Mouse (Mus musculus) limb, embryonic 13.5 days (tissue): ENCODE measurements around the gene Piwil4. TPM values are rescaled to one million over a fixed set of nuclear protein-coding genes. Genes with fewer than 3 reads are reported as not detected.
A peak's percentile ranks its signal among the peaks of the same experiment; 100 is the strongest.
"Not testable (repeated sequence)": the region's sequence is repeated elsewhere in the genome, so short reads cannot be mapped to it uniquely, and the experiment has no call there.

Experiments
- ATAC-seq: fragments of 200-750 bp; cut with Nextera tagmentation; 2 replicates; pipeline ENCODE4 v1.8.0; 2017; ENCODE audit warnings: low read depth, moderate number of reproducible peaks, moderate TSS enrichment; ENCODE audit not compliant: low FRiP score
- H3K27ac ChIP-seq: fragments of 300-500 bp; sonication (generic); 2 replicates; pipeline ENCODE4 v1.5.1; 2015; ENCODE audit warnings: inconsistent platforms, mild to moderate bottlenecking, moderate library complexity
- H3K27me3 ChIP-seq: fragments of 300-500 bp; sonication (generic); 2 replicates; pipeline ENCODE4 v1.6.1; 2015; ENCODE audit warnings: mild to moderate bottlenecking, inconsistent platforms
- H3K36me3 ChIP-seq: fragments of 300-500 bp; sonication (generic); 2 replicates; pipeline ENCODE4 v1.6.1; 2015; ENCODE audit warnings: inconsistent platforms, mild to moderate bottlenecking, moderate library complexity
- H3K4me1 ChIP-seq: fragments of 300-500 bp; sonication (generic); 2 replicates; pipeline ENCODE4 v1.6.1; 2015; ENCODE audit warnings: inconsistent platforms
- H3K4me2 ChIP-seq: fragments of 300-500 bp; sonication (generic); replicated peaks from 2 replicates; pipeline ENCODE4 v1.6.1; 2015; ENCODE audit warnings: inconsistent platforms, mild to moderate bottlenecking, moderate library complexity
- H3K4me3 ChIP-seq: fragments of 300-500 bp; sonication (generic); 2 replicates; pipeline ENCODE4 v1.5.1; 2015; ENCODE audit warnings: moderate library complexity, mild to moderate bottlenecking, inconsistent platforms
- H3K9ac ChIP-seq: fragments of 300-500 bp; sonication (generic); 2 replicates; pipeline ENCODE4 v1.6.1; 2015; ENCODE audit warnings: mild to moderate bottlenecking, inconsistent platforms
- H3K9me3 ChIP-seq: fragments of 300-500 bp; sonication (generic); 2 replicates; pipeline ENCODE4 v1.6.1; 2016; ENCODE audit warnings: inconsistent platforms
- WGBS: fragments of 180-500 bp; shearing (Covaris S2); methylation state at CpG from one replicate; pipeline ENCODE4 v1.1.7; 2015; 5-methylcytosine and 5-hydroxymethylcytosine counted together
- polyA plus RNA-seq: library from polyadenylated mRNA; unstranded; fragments of >200 nt; fragmentation: Nextera tagmentation; extraction: Ambion mirVana; gene quantifications from 2 replicates; pipeline ENCODE4 v1.2.1, GENCODE M21; 2015

The Piwil4 gene
- polyA plus RNA-seq, 1 experiment from 2014 or later, result not detected

DNA sequence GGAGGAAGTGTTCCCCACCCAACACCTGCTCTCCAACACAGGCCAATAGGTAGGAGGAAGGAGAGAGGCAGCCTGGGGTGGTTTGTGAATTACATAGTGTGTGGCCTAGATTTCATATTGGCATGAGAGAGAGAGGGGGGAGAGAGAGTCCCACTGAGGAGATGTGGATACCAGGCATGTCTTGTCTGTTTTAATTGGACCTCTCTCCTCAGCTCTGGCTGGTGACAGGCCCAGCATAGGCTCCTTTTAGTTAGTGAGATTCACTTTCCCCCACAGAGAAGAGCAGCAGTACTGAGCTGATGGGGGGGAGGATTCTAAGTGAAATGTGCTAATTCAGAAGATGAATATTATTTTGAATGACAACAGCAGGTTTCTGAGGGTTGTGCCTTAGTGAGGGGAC, 57.8 kb downstream of the Piwil4 start:
- no peaks in the 10 kb centered on the region for H3K27me3 ChIP-seq
- ATAC-seq, result no peak
- H3K27ac ChIP-seq, result no peak overlapping the region
- H3K9me3 ChIP-seq, result peaks cover 5% of the 10 kb centered on the region
- no peak overlapping the region for H3K4me3 ChIP-seq
- H3K9ac ChIP-seq, result no peak overlapping the region
- no peaks in the 10 kb centered on the region for H3K36me3 ChIP-seq
- H3K4me2 ChIP-seq, result no peak overlapping the region
- H3K4me1 ChIP-seq, result peaks cover 12% of the 10 kb centered on the region; the same call in 1 of the 2 replicates

- H3K27me3 ChIP-seq, result no peaks in the 10 kb centered on the region
- no peak overlapping the region for H3K4me3 ChIP-seq
- WGBS, result 77% methylated on average over 2 of the region's 2 CpGs
- H3K36me3 ChIP-seq, result no peaks in the 10 kb centered on the region
- H3K27ac ChIP-seq, result no peak overlapping the region
- no peak overlapping the region for H3K9ac ChIP-seq
- peaks cover 19% of the 10 kb centered on the region; the same call in 1 of the 2 replicates for H3K4me1 ChIP-seq
- H3K9me3 ChIP-seq, result peaks cover 5% of the 10 kb centered on the region
- ATAC-seq, result no peak
- no peak overlapping the region for H3K4me2 ChIP-seq
These were observed 59.9 kb downstream of the Piwil4 start for GRCm38 (mm10) chr9:14680584-14680983.

GRCm38 (mm10) chr9:14675707-14676691, 64.5 kb downstream of the Piwil4 start:
- ATAC-seq, result peak; percentile 44; the same call in 1 of the 2 replicates
- peaks cover 23% of the 10 kb centered on the region for H3K4me1 ChIP-seq
- H3K27me3 ChIP-seq, result no peaks in the 10 kb centered on the region
- WGBS, result 57% methylated on average over 9 of the region's 9 CpGs
- peaks cover 5% of the 10 kb centered on the region for H3K9me3 ChIP-seq
- H3K27ac ChIP-seq, result no peak overlapping the region
- no peak overlapping the region for H3K4me3 ChIP-seq
- no peak overlapping the region for H3K4me2 ChIP-seq
- H3K9ac ChIP-seq, result no peak overlapping the region
- no peaks in the 10 kb centered on the region for H3K36me3 ChIP-seq

DNA sequence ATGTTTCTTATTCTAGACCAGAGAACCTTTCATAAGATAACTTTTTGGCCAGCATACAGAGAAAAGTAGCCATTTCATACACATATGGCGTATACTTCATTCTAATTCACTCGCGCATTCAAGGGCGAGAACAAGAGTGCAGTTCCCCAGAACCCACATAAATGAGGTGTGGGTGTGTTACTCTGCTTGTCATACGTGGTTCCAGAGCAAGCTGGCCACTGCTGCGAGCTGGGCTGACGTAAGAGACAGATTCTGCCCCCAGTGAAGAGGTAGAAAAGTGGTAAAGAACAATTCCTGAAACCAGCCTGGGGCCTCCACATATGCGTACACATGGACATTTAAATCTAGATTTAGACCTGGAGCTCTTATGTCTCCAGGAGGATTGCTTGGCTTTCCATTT, 66.0 kb downstream of the Piwil4 start:
- ATAC-seq, result no peak
- WGBS, result 85% methylated on average over 8 of the region's 8 CpGs
- H3K36me3 ChIP-seq, result no peaks in the 10 kb centered on the region
- H3K9ac ChIP-seq, result no peak overlapping the region
- H3K4me1 ChIP-seq, result peaks cover 23% of the 10 kb centered on the region
- no peak overlapping the region for H3K4me2 ChIP-seq
- peaks cover 5% of the 10 kb centered on the region for H3K9me3 ChIP-seq
- no peaks in the 10 kb centered on the region for H3K27me3 ChIP-seq
- H3K27ac ChIP-seq, result no peak overlapping the region
- H3K4me3 ChIP-seq, result no peak overlapping the region

- H3K27ac ChIP-seq, result peak overlapping the region; percentile 66; the same call in 1 of the 2 replicates
- WGBS, result 24% methylated on average over 4 of the region's 4 CpGs
These were observed 67.4 kb downstream of the Piwil4 start for GRCm38 (mm10) chr9:14673109-14673508.

GRCm38 (mm10) chr9:14671965-14672364, 68.6 kb downstream of the Piwil4 start:
- not testable (repeated sequence) for H3K27ac ChIP-seq, H3K36me3 ChIP-seq, H3K27me3 ChIP-seq, H3K9me3 ChIP-seq, H3K9ac ChIP-seq, H3K4me3 ChIP-seq, ATAC-seq, H3K4me2 ChIP-seq
- H3K4me1 ChIP-seq, result peaks cover 23% of the 10 kb centered on the region
- 64% methylated on average over 5 of the region's 5 CpGs for WGBS

More at GRCm38 (mm10) chr9:14673109-14673508, 67.4 kb downstream of the Piwil4 start:
- H3K9me3 ChIP-seq, result no peaks in the 10 kb centered on the region
- peaks cover 23% of the 10 kb centered on the region for H3K4me1 ChIP-seq
- H3K4me2 ChIP-seq, result no peak overlapping the region
- H3K27me3 ChIP-seq, result no peaks in the 10 kb centered on the region
- no peak overlapping the region for H3K4me3 ChIP-seq
- peak; percentile 62 for ATAC-seq
- no peak overlapping the region for H3K9ac ChIP-seq
- H3K36me3 ChIP-seq, result no peaks in the 10 kb centered on the region

DNA sequence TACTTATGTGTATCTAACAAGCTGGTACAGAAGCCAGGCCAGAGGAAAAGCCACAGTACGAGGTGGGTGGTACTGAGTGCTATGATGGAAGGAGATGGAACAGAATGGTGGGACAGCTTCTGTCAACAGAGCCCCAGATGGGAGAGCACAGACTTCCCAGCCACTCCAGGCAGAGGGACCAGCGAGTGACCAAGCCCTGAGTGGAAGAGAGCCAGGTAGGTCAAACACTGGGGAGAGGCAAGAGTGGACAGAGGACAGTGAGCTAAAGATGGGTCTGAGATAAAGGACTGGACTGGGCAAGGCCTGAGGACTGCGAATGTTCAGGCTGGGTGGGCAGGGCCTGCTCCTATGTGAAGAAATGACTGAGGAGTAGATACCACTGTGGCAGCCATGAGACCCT, 72.2 kb downstream of the Piwil4 start:
- Histone ChIP-seq H3K4me3 (no peak overlapping the region), H3K4me2 (no peak overlapping the region), H3K36me3 (no peaks in the 10 kb centered on the region), H3K9ac (no peak overlapping the region), H3K27me3 (no peaks in the 10 kb centered on the region), H3K9me3 (no peaks in the 10 kb centered on the region), H3K27ac (no peak overlapping the region), H3K4me1 (peaks cover 11% of the 10 kb centered on the region)
- WGBS, result 86% methylated on average over 3 of the region's 3 CpGs
- ATAC-seq, result no peak

GRCm38 (mm10) chr9:14666071-14666470, 74.5 kb downstream of the Piwil4 start:
- Histone ChIP-seq H3K9me3 (no peaks in the 10 kb centered on the region), H3K4me3 (no peak overlapping the region), H3K4me2 (no peak overlapping the region), H3K4me1 (0 out of 2 replicates have a peak, but pooled peaks cover 5% of the 10 kb centered on the region), H3K27me3 (no peaks in the 10 kb centered on the region), H3K27ac (no peak overlapping the region), H3K36me3 (no peaks in the 10 kb centered on the region), H3K9ac (no peak overlapping the region)
- WGBS, result 81% methylated on average over 3 of the region's 3 CpGs
- ATAC-seq, result no peak

GRCm38 (mm10) chr9:14663591-14663990, 76.9 kb downstream of the Piwil4 start:
- Histone ChIP-seq H3K27ac (no peak overlapping the region), H3K27me3 (no peaks in the 10 kb centered on the region), H3K4me1 (0 out of 2 replicates have a peak, but pooled peaks cover 5% of the 10 kb centered on the region), H3K9me3 (no peaks in the 10 kb centered on the region), H3K9ac (no peak overlapping the region), H3K36me3 (no peaks in the 10 kb centered on the region), H3K4me2 (no peak overlapping the region), H3K4me3 (no peak overlapping the region)
- 96% methylated on average over 2 of the region's 2 CpGs for WGBS
- ATAC-seq, result no peak

GRCm38 (mm10) chr9:14662876-14663275, 77.7 kb downstream of the Piwil4 start:
- Histone ChIP-seq H3K9me3 (no peaks in the 10 kb centered on the region), H3K4me2 (peak overlapping the region; percentile 30; the same call in 1 of the 2 replicates), H3K27ac (0 out of 2 replicates have a peak overlapping the region, but pooled peaks have one; percentile 55), H3K9ac (no peak overlapping the region), H3K36me3 (no peaks in the 10 kb centered on the region), H3K27me3 (no peaks in the 10 kb centered on the region), H3K4me1 (0 out of 2 replicates have a peak, but pooled peaks cover 5% of the 10 kb centered on the region), H3K4me3 (no peak overlapping the region)
- no peak for ATAC-seq
- WGBS, result 71% methylated on average over 7 of the region's 7 CpGs

DNA sequence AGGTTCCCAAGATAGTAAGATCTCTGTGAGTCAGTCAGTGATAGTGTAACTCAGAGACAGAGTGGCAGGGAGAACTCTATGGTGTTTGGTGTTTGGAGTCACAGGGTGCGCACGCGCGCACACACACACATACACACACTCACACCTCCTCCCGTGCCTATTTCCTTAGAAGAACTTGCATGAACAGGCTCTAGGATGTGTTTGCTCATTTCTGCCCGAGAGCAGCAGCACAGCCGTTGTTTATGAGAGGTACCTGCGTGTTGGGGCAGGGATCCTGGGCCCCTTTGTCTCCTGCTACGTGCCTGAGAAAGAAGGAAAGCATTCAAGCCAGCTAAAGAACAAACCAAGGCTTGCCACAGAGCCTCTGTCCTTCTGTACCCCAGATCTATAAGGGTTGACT, 78.4 kb downstream of the Piwil4 start:
- no peaks in the 10 kb centered on the region for H3K36me3 ChIP-seq
- H3K27ac ChIP-seq, result 0 out of 2 replicates have a peak overlapping the region, but pooled peaks have one; percentile 55
- no peak overlapping the region for H3K4me2 ChIP-seq
- H3K9me3 ChIP-seq, result no peaks in the 10 kb centered on the region
- H3K9ac ChIP-seq, result no peak overlapping the region
- no peaks in the 10 kb centered on the region for H3K27me3 ChIP-seq
- H3K4me3 ChIP-seq, result no peak overlapping the region
- H3K4me1 ChIP-seq, result 0 out of 2 replicates have a peak, but pooled peaks cover 5% of the 10 kb centered on the region
- WGBS, result 71% methylated on average over 9 of the region's 9 CpGs
- no peak for ATAC-seq

DNA sequence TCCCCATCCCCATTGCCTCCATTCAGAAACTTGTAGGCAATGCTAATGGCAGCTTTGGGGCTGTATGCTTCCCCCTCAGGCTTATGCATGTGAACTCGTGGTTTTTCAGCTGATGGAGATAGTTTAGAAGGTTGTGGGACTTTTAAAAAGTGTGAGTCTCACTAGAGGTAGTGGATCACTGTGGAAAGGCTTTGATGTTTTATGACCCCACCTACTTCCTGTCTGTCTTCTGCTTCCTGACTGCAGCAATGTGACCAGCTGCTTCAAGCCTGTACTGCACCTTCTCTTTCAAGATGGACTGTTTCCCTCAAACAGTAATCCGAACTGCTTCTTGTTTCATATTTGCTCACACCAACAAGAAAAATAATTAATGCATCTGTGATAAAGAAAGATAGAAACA, 82.6 kb downstream of the Piwil4 start:
- ATAC-seq, result no peak
- WGBS, result 29% methylated on average over 2 of the region's 2 CpGs
- Histone ChIP-seq H3K9me3 (no peaks in the 10 kb centered on the region), H3K9ac (no peak overlapping the region), H3K27ac (no peak overlapping the region), H3K27me3 (no peaks in the 10 kb centered on the region), H3K36me3 (no peaks in the 10 kb centered on the region), H3K4me2 (no peak overlapping the region), H3K4me1 (no peaks in the 10 kb centered on the region), H3K4me3 (no peak overlapping the region)
